Mouse (Mus musculus): ENCODE data around the gene Cds2.

DNA sequence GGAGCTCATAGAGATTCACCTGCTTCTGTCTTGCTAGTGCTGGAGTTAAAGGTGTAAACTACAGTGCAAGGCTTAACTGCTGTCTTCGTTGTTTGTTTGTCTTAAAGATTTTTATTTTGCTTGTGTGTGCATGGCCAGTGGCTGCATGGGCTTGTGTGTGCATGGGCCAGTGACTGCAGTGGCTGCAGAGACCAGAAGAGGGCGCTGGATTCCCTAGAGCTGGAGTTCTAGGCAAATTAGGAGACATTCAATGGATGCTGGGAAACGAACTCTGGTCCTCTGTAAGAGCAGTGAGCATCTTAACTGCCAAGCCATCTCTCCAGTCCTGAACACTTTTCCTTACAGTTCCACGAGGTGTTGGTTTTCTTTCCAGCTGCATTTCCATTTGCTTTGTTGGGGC lies 12.6 kb downstream of the Cds2 start:
- TF ChIP-seq TCF12 (IDR thresholded peaks at IDR 0.05; ENCODE audit: insufficient read depth, poor library complexity, severe bottlenecking) = no peak
- no peak for TF ChIP-seq REST (IDR thresholded peaks at IDR 0.05; ENCODE audit: insufficient read depth, insufficient read length)
- TF ChIP-seq POLR2A (IDR thresholded peaks at IDR 0.05; ENCODE audit: insufficient read length, low read depth) = no peak
- TF ChIP-seq MAX (IDR thresholded peaks at IDR 0.05; ENCODE audit: low read depth) = no peak
- TF ChIP-seq E2F4 (IDR thresholded peaks at IDR 0.05; ENCODE audit: insufficient read depth) = no peak
- no peak for TF ChIP-seq MYOG (IDR thresholded peaks at IDR 0.05; ENCODE audit: control insufficient read depth in 1 of 3, insufficient read depth in 1 of 3, insufficient read length in 2 of 3, low read depth in 2 of 3)
- no peak for TF ChIP-seq USF1 (IDR thresholded peaks at IDR 0.05; ENCODE audit: low read depth)
- TF ChIP-seq POLR2AphosphoS2 (IDR thresholded peaks at IDR 0.05; ENCODE audit: insufficient read length, low read depth) = no peak
- no peak for TF ChIP-seq CEBPB (IDR thresholded peaks at IDR 0.05; ENCODE audit: insufficient read depth, poor library complexity, severe bottlenecking)
